Mouse (Mus musculus): ENCODE results near the gene Kansl2. TPM values are rescaled to one million over a fixed set of nuclear protein-coding genes. Genes with fewer than 3 reads are reported as not detected.

Gene Kansl2
- total and polyA plus RNA-seq, 3 experiments = 59.6 to 125 (median 103) TPM

GRCm38 (mm10) chr15:98567278-98568134 lies 33.4 kb upstream of the Kansl2 start (continued):
- TF ChIP-seq TBP (conservative IDR thresholded peaks at IDR 0.05; ENCODE audit: low read depth, low read length) = peak; percentile 94
- TF ChIP-seq POLR2A (IDR thresholded peaks at IDR 0.05; ENCODE audit: low read depth, low read length) = peak; percentile 99
- no peak for TF ChIP-seq PAX5 (IDR thresholded peaks at IDR 0.05; ENCODE audit: low read length)
- TF ChIP-seq ZKSCAN1 (IDR thresholded peaks at IDR 0.05; ENCODE audit: borderline replicate concordance, low read depth, low read length) = no peak
- no peak for TF ChIP-seq ZNF384 (IDR thresholded peaks at IDR 0.05; ENCODE audit: low read depth, low read length)
- TF ChIP-seq ZMIZ1 (IDR thresholded peaks at IDR 0.05; ENCODE audit: low read depth, low read length) = peak; percentile 97
- peak; percentile 82; the same call in 1 of the 2 replicates for TF ChIP-seq RCOR1 (conservative IDR thresholded peaks at IDR 0.05; ENCODE audit: low read depth, low read length)
- TF ChIP-seq NRF1 (IDR thresholded peaks at IDR 0.05; ENCODE audit: low read depth, low read length) = peak; percentile 53; the same call in 1 of the 2 replicates
- no peak for TF ChIP-seq ZC3H11A (IDR thresholded peaks at IDR 0.05; ENCODE audit: low read depth, low read length)
- no peak; the same call in none of the 2 replicates for TF ChIP-seq CHD1 (IDR thresholded peaks at IDR 0.05; ENCODE audit: low read depth, low read length)
- no peak for TF ChIP-seq RAD21 (IDR thresholded peaks at IDR 0.05; ENCODE audit: low read depth, low read length)

GRCm38 (mm10) chr15:98566973-98567277 lies 32.9 kb upstream of the Kansl2 start:
- in situ Hi-C loops (cut with MboI; ENCODE audit: low pct_ligation_motif_present, low pct_unique_long_range_greater_than_20kb, low sequenced_read_pairs) = loop anchor here (5.0 kb wide), 2 partner anchors 35 to 65 kb away; partner anchors contain the start of genes Cacnb3 and Kansl2
- Histone ChIP-seq H3K79me2 (replicated peaks; ENCODE audit: control insufficient read depth, extremely low read depth, insufficient read depth, poor library complexity, severe bottlenecking) (peaks cover 61% of the 10 kb centered on the region), H3K4me1 (ENCODE audit: control insufficient read depth in 1 of 2, insufficient read depth in 2 of 2) (peaks cover 3 to 50% of the 10 kb centered on the region in 2 experiments), H3K9me3 (replicated peaks; ENCODE audit: low read length) (no peaks in the 10 kb centered on the region), H3K4me2 (ENCODE audit: insufficient read depth, low read depth, poor library complexity, severe bottlenecking) (peak overlapping the region; percentile 67; the same call in 1 of the 2 replicates), H3K4me3 (replicated peaks in 1 of 3; ENCODE audit: low read depth in 2 of 3, low read length in 2 of 3, poor library complexity in 1 of 3) (peak overlapping the region; percentile 85 to 99 (median 93)), H3K27ac (ENCODE audit: insufficient read depth, low read depth) (peak overlapping the region; percentile 90), H3K9ac (ENCODE audit: insufficient read depth, low read depth) (peak overlapping the region; percentile 79), H3K36me3 (replicated peaks in 1 of 2; ENCODE audit: control insufficient read depth in 1 of 2, insufficient read depth in 1 of 2, low read length in 1 of 2) (peaks cover 11 to 44% of the 10 kb centered on the region in 2 experiments), H3K27me3 (replicated peaks) (no peaks in the 10 kb centered on the region)
- dilution Hi-C loops (cut with MboI; ENCODE audit: extremely low pct_ligation_motif_present, extremely low pct_unique_long_range_greater_than_20kb, low sequenced_read_pairs) = no loop called here
- DNase-seq (ENCODE audit: extremely low read depth) = no peak
- TF ChIP-seq KAT2A (IDR thresholded peaks at IDR 0.05; ENCODE audit: insufficient replicate concordance, low read length) (no peak), ZMIZ1 (IDR thresholded peaks at IDR 0.05; ENCODE audit: low read depth, low read length) (0 out of 2 replicates have a peak, but pooled peaks have one; percentile 3), GABPA (IDR thresholded peaks at IDR 0.05; ENCODE audit: insufficient replicate concordance, low read depth, low read length) (no peak), NRF1 (IDR thresholded peaks at IDR 0.05; ENCODE audit: low read depth, low read length) (no peak), TCF12 (IDR thresholded peaks at IDR 0.05; ENCODE audit: low read depth, low read length) (no peak), ZKSCAN1 (IDR thresholded peaks at IDR 0.05; ENCODE audit: borderline replicate concordance, low read depth, low read length) (no peak), HCFC1 (IDR thresholded peaks at IDR 0.05; ENCODE audit: low read depth, low read length) (no peak), MAZ (IDR thresholded peaks at IDR 0.05; ENCODE audit: low read depth, low read length) (no peak), PAX5 (IDR thresholded peaks at IDR 0.05; ENCODE audit: low read length) (no peak), E2F4 (IDR thresholded peaks at IDR 0.05; ENCODE audit: insufficient replicate concordance, low read depth, low read length) (peak; percentile 78; the same call in 1 of the 2 replicates), USF2 (conservative IDR thresholded peaks at IDR 0.05; ENCODE audit: low read depth, low read length) (no peak), SMC3 (IDR thresholded peaks at IDR 0.05; ENCODE audit: low read depth, low read length) (no peak), RCOR1 (conservative IDR thresholded peaks at IDR 0.05; ENCODE audit: low read depth, low read length) (no peak), ZC3H11A (IDR thresholded peaks at IDR 0.05; ENCODE audit: low read depth, low read length) (no peak), MAFK (IDR thresholded peaks at IDR 0.05; ENCODE audit: insufficient replicate concordance, low read length) (no peak), IRF4 (IDR thresholded peaks at IDR 0.05; ENCODE audit: low read depth, low read length) (no peak), CHD1 (IDR thresholded peaks at IDR 0.05; ENCODE audit: low read depth, low read length) (peak; percentile 36; the same call in 1 of the 2 replicates), UBTF (IDR thresholded peaks at IDR 0.05; ENCODE audit: low read depth, low read length) (no peak), USF1 (IDR thresholded peaks at IDR 0.05; ENCODE audit: low read depth, low read length) (no peak), SIN3A (IDR thresholded peaks at IDR 0.05; ENCODE audit: low read length) (no peak), TBP (conservative IDR thresholded peaks at IDR 0.05; ENCODE audit: low read depth, low read length) (no peak), POLR2A (IDR thresholded peaks at IDR 0.05; ENCODE audit: low read depth, low read length) (no peak), CTCF (conservative IDR thresholded peaks at IDR 0.05 in 1 of 2, IDR thresholded peaks at IDR 0.05 in 1 of 2; ENCODE audit: low read depth in 2 of 2, low read length in 2 of 2) (no peak), MEF2A (IDR thresholded peaks at IDR 0.05; ENCODE audit: borderline replicate concordance, low read depth, low read length) (no peak), JUN (IDR thresholded peaks at IDR 0.05; ENCODE audit: insufficient read depth, low read depth, low read length) (no peak), ELF1 (IDR thresholded peaks at IDR 0.05; ENCODE audit: low read depth, low read length) (no peak), BHLHE40 (IDR thresholded peaks at IDR 0.05; ENCODE audit: low read depth, low read length) (no peak), MXI1 (IDR thresholded peaks at IDR 0.05; ENCODE audit: low read depth, low read length) (no peak), POLR2AphosphoS2 (IDR thresholded peaks at IDR 0.05; ENCODE audit: low read depth, low read length) (no peak), RAD21 (IDR thresholded peaks at IDR 0.05; ENCODE audit: low read depth, low read length) (no peak), JUND (conservative IDR thresholded peaks at IDR 0.05; ENCODE audit: low read depth, low read length) (no peak), MAX (IDR thresholded peaks at IDR 0.05; ENCODE audit: low read length) (no peak)
